Mouse (Mus musculus) liver, adult 2 months (tissue): ENCODE measurements at regions not wholly inside any gene's neighbourhood (a gene's known extent, or its start where the extent isn't known, plus 50 kb on each side); places are given as distances from the start of the nearest gene placed in this dataset.

ENCODE experiments used
- DNase-seq: peaks from one replicate; pipeline ENCODE4 v3.0.0-alpha.2; 2011; ENCODE audit warnings: low read depth, low spot score; ENCODE audit errors: extremely low read depth
- H3K27ac ChIP-seq: fragments of 200-500 bp; replicated peaks from 2 replicates; pipeline ENCODE4 v1.5.1; 2012; ENCODE audit warnings: low read depth, mild to moderate bottlenecking, control low read depth, inconsistent platforms, low read length; ENCODE audit not compliant: insufficient read depth
- H3K27me3 ChIP-seq: fragments of 200-500 bp; 2 replicates; pipeline ENCODE4 v1.6.1; 2012; ENCODE audit warnings: mild to moderate bottlenecking, moderate library complexity, low read length, inconsistent platforms; ENCODE audit not compliant: control insufficient read depth, insufficient read depth
- H3K36me3 ChIP-seq: fragments of 200-500 bp; 2 replicates; pipeline ENCODE4 v1.6.1; 2012; ENCODE audit warnings: low read length, inconsistent platforms; ENCODE audit not compliant: control insufficient read depth, insufficient read depth
- H3K4me1 ChIP-seq: fragments of 200-500 bp; 2 replicates; pipeline ENCODE4 v1.6.1; 2011; ENCODE audit warnings: low read length; ENCODE audit not compliant: control insufficient read depth, insufficient read depth
- H3K4me3 ChIP-seq: fragments of 200-500 bp; 2 replicates; pipeline ENCODE4 v1.5.1; 2011; ENCODE audit warnings: low read depth, mild to moderate bottlenecking, control low read depth, low read length, moderate library complexity; ENCODE audit not compliant: insufficient read depth
- H3K79me2 ChIP-seq: fragments of 200-500 bp; 2 replicates; pipeline ENCODE4 v1.6.1; 2012; ENCODE audit warnings: inconsistent platforms, mild to moderate bottlenecking, low read length, moderate library complexity; ENCODE audit not compliant: control insufficient read depth, insufficient read depth
- H3K9ac ChIP-seq: fragments of 200-500 bp; 2 replicates; pipeline ENCODE4 v1.6.1; 2012; ENCODE audit warnings: low read depth, mild to moderate bottlenecking, control low read depth, inconsistent platforms, low read length
- CTCF ChIP-seq: fragments of 200-500 bp; IDR thresholded peaks from 2 replicates; pipeline ENCODE4 v1.5.1; 2011; ENCODE audit warnings: low read depth, low read length, control low read depth
- POLR2A ChIP-seq: fragments of 200-500 bp; IDR thresholded peaks from 2 replicates; pipeline ENCODE4 v1.6.1; 2011; ENCODE audit warnings: low read length, control low read depth; ENCODE audit not compliant: insufficient read depth; ENCODE audit errors: extremely low read depth
- WGBS: fragments of 180-500 bp; shearing (Covaris S2); methylation state at CpG from one replicate; pipeline ENCODE4 v1.1.7; 2018; 5-methylcytosine and 5-hydroxymethylcytosine counted together

DNA sequence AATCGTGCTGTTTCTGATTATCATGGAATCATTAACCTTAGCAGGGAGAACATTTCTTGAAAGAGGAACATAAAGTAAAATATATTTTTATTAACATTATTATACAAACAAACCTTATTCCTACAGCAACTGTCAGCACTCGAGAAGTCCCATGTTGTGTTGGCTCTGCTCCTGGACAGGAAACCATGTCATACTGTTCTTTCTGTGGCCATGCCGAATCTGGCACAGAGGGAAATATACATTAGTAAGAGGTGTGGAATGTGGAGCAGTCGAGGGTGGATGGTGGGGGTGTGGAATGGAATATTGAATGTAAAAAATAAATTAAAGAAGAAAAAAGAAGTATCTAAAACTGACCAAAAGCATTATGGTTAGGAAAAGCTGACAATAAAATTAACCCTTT, 342.1 kb upstream of the Pmfbp1 start:
- no peaks in the 10 kb centered on the region for H3K4me1 ChIP-seq
- TF ChIP-seq POLR2A (no peak), CTCF (no peak)
- no peaks in the 10 kb centered on the region for H3K27me3 ChIP-seq
- no peaks in the 10 kb centered on the region for H3K36me3 ChIP-seq
- no peak overlapping the region for H3K27ac ChIP-seq
- no peak overlapping the region for H3K9ac ChIP-seq
- DNase-seq: no peak
- WGBS: 76% methylated on average over 4 of the region's 4 CpGs
- H3K79me2 ChIP-seq: no peaks in the 10 kb centered on the region
- no peak overlapping the region for H3K4me3 ChIP-seq

DNA sequence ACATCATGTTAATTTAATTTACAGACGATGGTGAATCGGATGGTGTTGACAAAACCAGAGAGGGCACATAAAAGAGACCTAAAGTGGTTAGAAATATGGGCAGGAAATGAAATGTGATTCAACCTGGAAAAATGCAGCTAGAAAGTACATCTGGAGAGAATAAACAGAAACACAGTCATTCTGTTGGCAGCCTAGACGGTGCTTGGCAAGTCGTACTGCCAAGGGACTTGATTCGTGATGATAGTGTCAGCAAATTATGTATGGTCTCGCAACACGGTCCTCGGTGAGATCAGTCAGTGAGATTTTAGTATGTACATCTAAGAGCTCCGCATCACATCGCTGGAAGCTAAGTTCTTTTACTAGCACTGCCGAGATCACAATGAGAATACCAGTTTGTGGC, 338.3 kb upstream of the Pmfbp1 start:
- TF ChIP-seq CTCF: no peak
- TF ChIP-seq POLR2A: no peak
- H3K4me3 ChIP-seq: no peak overlapping the region
- no peak for DNase-seq
- no peak overlapping the region for H3K9ac ChIP-seq
- no peaks in the 10 kb centered on the region for H3K27me3 ChIP-seq
- H3K4me1 ChIP-seq: no peaks in the 10 kb centered on the region
- H3K36me3 ChIP-seq: no peaks in the 10 kb centered on the region
- WGBS: 85% methylated on average over 11 of the region's 11 CpGs
- H3K27ac ChIP-seq: no peak overlapping the region
- H3K79me2 ChIP-seq: no peaks in the 10 kb centered on the region

DNA sequence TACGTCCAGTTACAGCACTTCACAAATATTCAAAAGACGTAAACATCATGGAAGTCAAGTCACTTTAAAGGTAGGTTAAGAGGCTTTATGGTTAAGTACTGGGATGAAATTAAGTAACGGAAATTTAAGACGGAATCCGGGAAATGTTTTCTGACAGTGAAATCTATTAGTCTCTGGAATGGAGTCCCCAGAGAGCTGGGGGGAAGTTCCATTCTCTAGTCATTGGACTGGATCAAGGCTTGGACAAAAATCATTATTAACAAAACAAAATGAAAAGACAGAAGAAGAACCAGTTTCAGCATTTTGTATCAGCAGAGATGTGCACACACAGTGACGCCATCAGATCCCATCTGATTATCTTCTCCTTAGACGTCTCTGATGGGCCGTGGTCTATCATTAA, 337.8 kb upstream of the Pmfbp1 start:
- Histone ChIP-seq H3K27me3 (no peaks in the 10 kb centered on the region), H3K9ac (no peak overlapping the region), H3K4me3 (no peak overlapping the region), H3K27ac (no peak overlapping the region), H3K4me1 (no peaks in the 10 kb centered on the region), H3K36me3 (no peaks in the 10 kb centered on the region), H3K79me2 (no peaks in the 10 kb centered on the region)
- 92% methylated on average over 8 of the region's 8 CpGs for WGBS
- TF ChIP-seq CTCF (no peak), POLR2A (no peak)
- no peak for DNase-seq

DNA sequence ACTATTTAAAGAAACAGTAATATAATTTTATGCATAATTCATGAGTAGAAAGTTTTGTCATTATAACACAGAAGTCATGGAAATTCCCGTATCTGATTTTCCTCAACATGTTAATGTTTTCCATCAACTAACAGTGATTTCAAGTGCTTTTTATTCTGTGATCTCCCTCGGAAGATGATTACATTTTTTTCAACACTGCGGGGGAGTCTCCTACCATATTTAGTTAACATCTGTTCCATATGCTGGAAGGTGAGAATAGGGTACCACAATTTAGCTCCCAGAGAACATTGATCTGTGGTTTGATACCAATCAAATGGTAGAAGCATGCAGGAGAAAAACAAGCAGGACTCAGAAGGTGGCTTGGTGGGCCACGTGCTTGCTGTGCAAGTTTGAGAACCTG, 321.1 kb upstream of the Pmfbp1 start:
- Histone ChIP-seq H3K9ac (no peak overlapping the region), H3K79me2 (no peaks in the 10 kb centered on the region), H3K27me3 (no peaks in the 10 kb centered on the region), H3K4me3 (no peak overlapping the region), H3K36me3 (no peaks in the 10 kb centered on the region), H3K27ac (no peak overlapping the region), H3K4me1 (no peaks in the 10 kb centered on the region)
- no peak for DNase-seq
- TF ChIP-seq CTCF (no peak), POLR2A (no peak)
- 89% methylated on average over 4 of the region's 4 CpGs for WGBS

DNA sequence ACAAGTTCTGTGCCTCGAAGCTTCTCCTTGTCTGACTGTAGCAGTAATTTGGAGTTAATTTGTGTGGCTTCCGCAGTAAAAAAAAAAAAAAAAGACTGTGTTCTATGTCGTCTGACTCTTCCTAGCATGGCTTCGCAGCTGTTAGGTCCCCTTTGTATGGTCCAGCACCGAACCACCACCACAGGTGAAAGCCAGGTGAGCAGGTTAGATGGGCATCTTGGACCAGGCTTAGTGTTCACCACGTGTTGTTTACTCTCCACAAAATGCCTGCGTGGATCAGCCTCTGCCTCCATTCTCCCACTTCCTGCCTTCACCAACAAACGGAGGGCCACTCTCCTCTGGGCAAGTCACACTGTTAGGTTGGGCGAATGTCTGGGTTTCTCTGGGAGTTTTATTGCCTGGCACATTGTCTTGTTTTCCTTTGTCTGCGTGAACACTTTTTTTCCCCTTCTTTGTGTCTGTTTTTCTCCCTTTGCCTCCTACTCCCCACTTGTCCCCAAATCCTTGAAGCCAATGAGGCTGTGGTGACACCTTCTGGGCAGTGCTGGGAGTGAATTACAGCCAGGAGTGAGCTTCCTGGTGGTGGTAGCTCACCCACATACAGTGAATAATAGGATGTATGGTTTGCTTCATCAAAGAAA, 308.1 kb upstream of the Pmfbp1 start:
- DNase-seq: peak; percentile 6
- TF ChIP-seq POLR2A: no peak
- peak; percentile 71 for TF ChIP-seq CTCF
- 35% methylated on average over 10 of the region's 10 CpGs for WGBS
- H3K9ac ChIP-seq: no peak overlapping the region
- no peaks in the 10 kb centered on the region for H3K4me1 ChIP-seq
- no peaks in the 10 kb centered on the region for H3K36me3 ChIP-seq
- H3K27ac ChIP-seq: no peak overlapping the region
- H3K4me3 ChIP-seq: no peak overlapping the region
- H3K27me3 ChIP-seq: no peaks in the 10 kb centered on the region
- no peaks in the 10 kb centered on the region for H3K79me2 ChIP-seq

DNA sequence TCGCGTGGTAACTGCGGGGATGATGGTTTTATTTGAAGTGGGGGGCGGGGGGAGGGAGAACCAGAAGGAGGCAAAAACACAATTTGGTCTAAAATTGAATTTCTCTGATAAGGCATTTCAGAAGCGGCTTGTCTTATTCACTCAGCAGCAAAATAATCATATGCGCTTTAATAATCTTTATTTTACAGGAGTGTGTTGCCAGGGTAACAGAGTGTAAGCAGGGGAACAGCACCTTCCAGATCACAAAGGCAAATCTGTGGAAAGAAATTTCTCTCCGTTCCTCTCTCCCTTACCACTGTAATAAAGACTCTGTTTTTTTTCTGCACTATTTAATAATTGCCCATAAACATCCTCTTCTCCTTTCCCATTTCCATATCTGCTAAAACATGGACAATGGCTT, 306.2 kb upstream of the Pmfbp1 start:
- no peak overlapping the region for H3K9ac ChIP-seq
- H3K27ac ChIP-seq: no peak overlapping the region
- TF ChIP-seq POLR2A (no peak), CTCF (no peak)
- H3K36me3 ChIP-seq: no peaks in the 10 kb centered on the region
- no peaks in the 10 kb centered on the region for H3K27me3 ChIP-seq
- WGBS: 87% methylated on average over 7 of the region's 7 CpGs
- no peaks in the 10 kb centered on the region for H3K4me1 ChIP-seq
- no peak overlapping the region for H3K4me3 ChIP-seq
- no peak for DNase-seq
- no peaks in the 10 kb centered on the region for H3K79me2 ChIP-seq
